Mouse (Mus musculus) lung, embryonic 16.5 days (tissue): ENCODE measurements around the gene Cnot4. TPM values are rescaled to one million over a fixed set of nuclear protein-coding genes. Genes with fewer than 3 reads are reported as not detected.

ENCODE experiments used
- ATAC-seq: fragments of 200-750 bp; cut with Nextera tagmentation; 2 replicates; pipeline ENCODE4 v1.8.0; 2017; ENCODE audit warnings: low read depth, mild to moderate bottlenecking, moderate library complexity
- H3K27ac ChIP-seq: fragments of 300-500 bp; sonication (generic); 2 replicates; pipeline ENCODE4 v1.5.1; 2014; ENCODE audit warnings: mild to moderate bottlenecking, control low read depth, low read length
- H3K27me3 ChIP-seq: fragments of 300-500 bp; sonication (generic); 2 replicates; pipeline ENCODE4 v1.6.1; 2014; ENCODE audit warnings: low read depth, low read length, mixed read lengths; ENCODE audit not compliant: control insufficient read depth, insufficient read depth
- H3K36me3 ChIP-seq: fragments of 300-500 bp; sonication (generic); 2 replicates; pipeline ENCODE4 v1.6.1; 2014; ENCODE audit warnings: low read length; ENCODE audit not compliant: control insufficient read depth, insufficient read depth
- H3K4me1 ChIP-seq: fragments of 300-500 bp; sonication (generic); replicated peaks from 2 replicates; pipeline ENCODE4 v1.6.1; 2014; ENCODE audit warnings: low read length, mixed read lengths; ENCODE audit not compliant: control insufficient read depth, insufficient read depth
- H3K4me2 ChIP-seq: fragments of 300-500 bp; sonication (generic); 2 replicates; pipeline ENCODE4 v1.6.1; 2014; ENCODE audit warnings: low read depth, low read length, control low read depth
- H3K4me3 ChIP-seq: fragments of 300-500 bp; sonication (generic); 2 replicates; pipeline ENCODE4 v1.5.1; 2014; ENCODE audit warnings: mild to moderate bottlenecking, low read length, control low read depth
- H3K9ac ChIP-seq: fragments of 300-500 bp; sonication (generic); 2 replicates; pipeline ENCODE4 v1.6.1; 2014; ENCODE audit warnings: low read length, control low read depth
- H3K9me3 ChIP-seq: fragments of 300-500 bp; sonication (generic); 2 replicates; pipeline ENCODE4 v1.6.1; 2016; ENCODE audit warnings: low read length; ENCODE audit not compliant: control insufficient read depth
- WGBS: fragments of 180-500 bp; shearing (Covaris S2); extraction: QIAGEN DNeasy Blood & Tissue Kit; methylation state at CpG from one replicate; pipeline ENCODE4 v1.1.7; 2014; 5-methylcytosine and 5-hydroxymethylcytosine counted together
- polyA plus RNA-seq: library from polyadenylated mRNA; unstranded; fragments of >200 nt; fragmentation: Nextera tagmentation; extraction: Ambion mirVana; gene quantifications from 2 replicates; pipeline ENCODE4 v1.2.1, GENCODE M21; 2015

Cnot4 gene
- polyA plus RNA-seq, 1 experiment from 2014 or later = 28.1 TPM

GRCm38 (mm10) chr6:35147726-35148422, 14.3 kb upstream of the Cnot4 start:
- Histone ChIP-seq H3K36me3 (no peaks in the 10 kb centered on the region), H3K4me1 (no peaks in the 10 kb centered on the region), H3K27ac (no peak overlapping the region), H3K4me2 (no peak overlapping the region), H3K9ac (no peak overlapping the region), H3K4me3 (no peak overlapping the region), H3K27me3 (no peaks in the 10 kb centered on the region), H3K9me3 (no peaks in the 10 kb centered on the region)
- ATAC-seq = no peak
- 79% methylated on average over 3 of the region's 3 CpGs for WGBS

DNA sequence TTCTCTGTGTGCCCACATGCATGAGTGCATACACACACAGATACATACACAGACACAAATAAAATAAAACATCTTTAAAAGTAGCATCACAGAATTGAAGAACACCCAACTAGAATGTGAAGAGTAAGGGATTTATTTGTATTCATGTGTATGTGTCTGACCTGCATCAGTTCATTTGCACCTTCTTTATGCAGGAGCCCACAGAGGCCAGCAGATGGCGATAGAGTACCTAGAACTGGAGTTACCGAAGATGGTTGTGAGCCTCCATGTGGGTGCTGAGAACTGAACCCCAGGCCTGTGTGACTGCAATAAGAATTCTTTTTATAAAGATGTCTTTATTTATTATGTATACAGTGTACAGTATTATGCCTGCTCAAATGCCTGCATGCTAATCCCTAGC, 12.0 kb upstream of the Cnot4 start:
- Histone ChIP-seq H3K9me3 (no peaks in the 10 kb centered on the region), H3K27me3 (no peaks in the 10 kb centered on the region), H3K9ac (no peak overlapping the region), H3K36me3 (no peaks in the 10 kb centered on the region), H3K4me3 (no peak overlapping the region), H3K4me2 (no peak overlapping the region), H3K4me1 (no peaks in the 10 kb centered on the region), H3K27ac (no peak overlapping the region)
- WGBS = 83% methylated on average over 2 of the region's 2 CpGs
- no peak for ATAC-seq

GRCm38 (mm10) chr6:35140351-35140750, 6.8 kb upstream of the Cnot4 start:
- Histone ChIP-seq H3K27me3 (no peaks in the 10 kb centered on the region), H3K4me1 (no peaks in the 10 kb centered on the region), H3K27ac (no peak overlapping the region), H3K36me3 (no peaks in the 10 kb centered on the region), H3K4me2 (no peak overlapping the region), H3K9me3 (no peaks in the 10 kb centered on the region), H3K4me3 (no peak overlapping the region), H3K9ac (no peak overlapping the region)
- no peak for ATAC-seq
- WGBS = 86% methylated on average over 1 of the region's 1 CpGs

DNA sequence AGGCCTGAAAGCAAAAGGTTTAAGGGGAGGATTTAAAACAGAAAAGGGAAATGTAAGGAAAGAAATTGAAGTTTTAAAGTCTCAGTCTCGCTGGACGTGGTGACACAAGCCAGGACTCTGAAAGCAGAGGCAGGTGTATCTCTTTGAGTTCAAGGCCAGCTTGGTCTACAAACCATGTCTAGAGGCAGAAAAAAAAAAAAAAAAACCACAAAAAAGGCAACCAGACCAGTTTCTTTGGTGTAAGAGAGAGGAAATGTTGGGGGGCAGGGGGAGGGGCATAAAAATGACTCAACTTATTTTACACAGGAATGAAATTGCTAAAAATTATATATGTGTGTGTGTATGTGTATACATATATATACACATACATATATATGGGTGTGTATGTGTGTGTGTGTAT, 1.3 kb upstream of the Cnot4 start:
- no peak for ATAC-seq
- Histone ChIP-seq H3K9me3 (no peaks in the 10 kb centered on the region), H3K27me3 (no peaks in the 10 kb centered on the region), H3K4me2 (peak overlapping the region; percentile 79), H3K36me3 (no peaks in the 10 kb centered on the region), H3K4me1 (peaks cover 8% of the 10 kb centered on the region), H3K9ac (no peak overlapping the region), H3K27ac (no peak overlapping the region), H3K4me3 (peak overlapping the region; percentile 84; the same call in 1 of the 2 replicates)
- WGBS = 44% methylated on average over 2 of the region's 2 CpGs

- no peaks in the 10 kb centered on the region for H3K9me3 ChIP-seq
- no peaks in the 10 kb centered on the region for H3K27me3 ChIP-seq
- H3K4me2 ChIP-seq = peak overlapping the region; percentile 92
- no peaks in the 10 kb centered on the region for H3K36me3 ChIP-seq
- 0% methylated on average over 20 of the region's 25 CpGs for WGBS
- peaks cover 8% of the 10 kb centered on the region for H3K4me1 ChIP-seq
- peak overlapping the region; percentile 85 for H3K27ac ChIP-seq
- peak; percentile 91 for ATAC-seq
- H3K4me3 ChIP-seq = peak overlapping the region; percentile 84
- peak overlapping the region; percentile 86 for H3K9ac ChIP-seq
Measured at GRCm38 (mm10) chr6:35133246-35133578, 312 bp downstream of the Cnot4 start.

DNA sequence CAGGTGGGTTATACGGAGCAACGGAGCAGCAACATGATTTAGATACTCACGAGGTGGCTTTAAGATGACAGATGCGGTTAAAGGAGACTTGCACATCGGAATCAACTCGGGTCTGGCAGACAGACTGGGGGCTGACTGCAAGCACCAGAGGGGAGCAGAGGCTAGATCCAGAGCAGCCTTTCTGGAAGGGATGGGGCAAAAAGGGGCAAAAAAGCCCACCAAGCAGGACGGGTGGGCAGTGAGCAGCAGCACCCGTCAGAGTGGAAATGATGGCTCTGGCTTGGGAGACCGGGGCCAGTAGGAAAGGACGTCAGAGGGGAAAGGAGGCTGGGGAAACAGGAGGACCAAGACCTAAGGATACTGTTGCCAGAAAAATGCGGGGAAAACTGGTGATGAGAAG, 718 bp downstream of the Cnot4 start:
- no peaks in the 10 kb centered on the region for H3K9me3 ChIP-seq
- ATAC-seq = no peak; the same call in none of the 2 replicates
- WGBS = 0% methylated on average over 11 of the region's 11 CpGs
- no peaks in the 10 kb centered on the region for H3K27me3 ChIP-seq
- H3K4me3 ChIP-seq = peak overlapping the region; percentile 84
- peaks cover 8% of the 10 kb centered on the region for H3K4me1 ChIP-seq
- H3K4me2 ChIP-seq = peak overlapping the region; percentile 92
- peak overlapping the region; percentile 86 for H3K9ac ChIP-seq
- peak overlapping the region; percentile 85 for H3K27ac ChIP-seq
- no peaks in the 10 kb centered on the region for H3K36me3 ChIP-seq

- no peak for ATAC-seq
- no peak overlapping the region for H3K9ac ChIP-seq
- no peaks in the 10 kb centered on the region for H3K27me3 ChIP-seq
- H3K4me2 ChIP-seq = no peak overlapping the region
- no peaks in the 10 kb centered on the region for H3K36me3 ChIP-seq
- H3K4me3 ChIP-seq = no peak overlapping the region
- no peaks in the 10 kb centered on the region for H3K9me3 ChIP-seq
- no peaks in the 10 kb centered on the region for H3K4me1 ChIP-seq
- WGBS = 91% methylated on average over 2 of the region's 2 CpGs
- no peak overlapping the region for H3K27ac ChIP-seq
Measured at GRCm38 (mm10) chr6:35122488-35122887, 11.0 kb downstream of the Cnot4 start.

- Histone ChIP-seq H3K4me2 (no peak overlapping the region), H3K27ac (no peak overlapping the region), H3K9me3 (no peaks in the 10 kb centered on the region), H3K4me1 (no peaks in the 10 kb centered on the region), H3K4me3 (no peak overlapping the region), H3K9ac (no peak overlapping the region), H3K27me3 (no peaks in the 10 kb centered on the region), H3K36me3 (no peaks in the 10 kb centered on the region)
- WGBS = 89% methylated on average over 3 of the region's 3 CpGs
- no peak for ATAC-seq
Measured at GRCm38 (mm10) chr6:35121925-35122324, 11.6 kb downstream of the Cnot4 start.

- no peak overlapping the region for H3K27ac ChIP-seq
- H3K4me3 ChIP-seq = no peak overlapping the region
- 82% methylated on average over 1 of the region's 1 CpGs for WGBS
- no peak for ATAC-seq
- no peak overlapping the region for H3K4me2 ChIP-seq
- no peaks in the 10 kb centered on the region for H3K9me3 ChIP-seq
- no peaks in the 10 kb centered on the region for H3K27me3 ChIP-seq
- no peak overlapping the region for H3K9ac ChIP-seq
- H3K36me3 ChIP-seq = no peaks in the 10 kb centered on the region
- H3K4me1 ChIP-seq = no peaks in the 10 kb centered on the region
Measured at GRCm38 (mm10) chr6:35102457-35102856, 31.1 kb downstream of the Cnot4 start.

GRCm38 (mm10) chr6:35084927-35085326, 48.6 kb downstream of the Cnot4 start:
- Histone ChIP-seq H3K27me3 (no peaks in the 10 kb centered on the region), H3K27ac (no peak overlapping the region), H3K9ac (no peak overlapping the region), H3K9me3 (no peaks in the 10 kb centered on the region), H3K4me1 (no peaks in the 10 kb centered on the region), H3K36me3 (no peaks in the 10 kb centered on the region), H3K4me3 (no peak overlapping the region), H3K4me2 (no peak overlapping the region)
- no peak for ATAC-seq
- 92% methylated on average over 3 of the region's 3 CpGs for WGBS
